Mouse (Mus musculus) heart, adult 2 months (tissue): ENCODE data around the gene Fut8.

ENCODE experiments used
- CTCF ChIP-seq: fragments of 200-600 bp; IDR thresholded peaks from 2 replicates; pipeline ENCODE4 v1.8.1; 2022; ENCODE audit warnings: antibody characterized with exemption, mild to moderate bottlenecking, moderate library complexity
- EP300 ChIP-seq: fragments of 200-500 bp; IDR thresholded peaks from 2 replicates; pipeline ENCODE4 v1.6.1; 2011; ENCODE audit warnings: low read depth, low read length, control low read depth; ENCODE audit not compliant: insufficient read depth
- POLR2A ChIP-seq: fragments of 200-500 bp; IDR thresholded peaks from 2 replicates; pipeline ENCODE4 v1.6.1; 2011; ENCODE audit warnings: mild to moderate bottlenecking, low read depth, low read length, control low read depth; ENCODE audit not compliant: insufficient read depth

- TF ChIP-seq CTCF = no peak
- no peak for TF ChIP-seq POLR2A
- TF ChIP-seq EP300 = no peak
Observed at GRCm38 (mm10) chr12:77516805-77517204, 278.9 kb downstream of the Fut8 start.
